Mouse (Mus musculus): ENCODE results near the gene Cd59a. TPM values are rescaled to one million over a fixed set of nuclear protein-coding genes. Genes with fewer than 3 reads are reported as not detected.

Cd59a gene
- 36.0 TPM for polyA plus RNA-seq (2014; fragmentation: Illumina TruSeq; extraction: RNeasy Lipid Tissue Mini Kit (QIAGEN cat#74804); ENCODE audit: low read depth, low replicate concordance)

DNA sequence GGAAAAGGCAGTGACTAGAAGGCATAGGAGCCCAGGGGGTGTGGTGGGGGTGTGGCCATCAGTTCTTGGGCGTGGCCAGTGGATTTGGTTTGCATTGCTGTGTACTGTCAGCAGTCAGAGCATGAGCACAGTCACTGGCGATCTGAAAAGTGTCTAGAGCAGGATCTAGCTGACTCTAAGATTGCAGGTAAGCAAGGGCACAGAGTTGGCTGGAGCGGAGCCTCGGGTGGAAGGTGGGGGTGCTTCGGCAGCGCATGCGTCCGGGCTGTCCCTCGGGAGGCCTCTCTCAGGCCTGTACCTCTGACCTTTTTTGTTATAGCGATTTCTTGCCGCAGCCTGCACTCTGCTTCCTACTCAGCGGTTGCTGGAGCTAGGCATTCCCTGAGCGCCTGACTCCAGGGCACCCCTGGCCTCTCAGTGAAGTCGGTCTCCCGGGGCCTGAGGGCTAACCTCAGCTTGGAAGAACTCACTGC lies at the start of gene Cd59a:
Cd59a (plus strand) TSS at position 61 of the 473 bp plus-strand sequence.

GRCm38 (mm10) chr2:104065526-104065925 lies 30.1 kb upstream of the Cd59a start, which contains the start of gene Gm10912:
Gene Gm10912 (plus strand): TSS chr2:104065826.

GRCm38 (mm10) chr2:104068450-104068849 lies 27.2 kb upstream of the Cd59a start, which contains the start of gene Gm10799:
Gene Gm10799 (minus strand): TSS chr2:104068550.

GRCm38 (mm10) chr2:104069704-104070185 lies 25.9 kb upstream of the Cd59a start, which contains the start of gene Cd59b:
Gene Cd59b (plus strand): TSS chr2:104069849.

GRCm38 (mm10) chr2:104122505-104123378 lies 27.1 kb downstream of the Cd59a start, which contains the start of gene A930018P22Rik:
Gene A930018P22Rik (plus strand): TSS chr2:104122769.

Other genes starting within 250 kb of the Cd59a start
- 5.4 TPM for gene Lmo2, start 137.8 kb upstream of the Cd59a start, polyA plus RNA-seq (2014; fragmentation: Illumina TruSeq; extraction: RNeasy Lipid Tissue Mini Kit (QIAGEN cat#74804); ENCODE audit: low read depth, low replicate concordance)
- gene Fbxo3, start 68.1 kb upstream of the Cd59a start, polyA plus RNA-seq (2014; fragmentation: Illumina TruSeq; extraction: RNeasy Lipid Tissue Mini Kit (QIAGEN cat#74804); ENCODE audit: low read depth, low replicate concordance) = 97.1 TPM
- 11.6 TPM for gene 4931422A03Rik, start 67.4 kb upstream of the Cd59a start, polyA plus RNA-seq (2014; fragmentation: Illumina TruSeq; extraction: RNeasy Lipid Tissue Mini Kit (QIAGEN cat#74804); ENCODE audit: low read depth, low replicate concordance)
- gene Gm10912, start 30.0 kb upstream of the Cd59a start, polyA plus RNA-seq (2014; fragmentation: Illumina TruSeq; extraction: RNeasy Lipid Tissue Mini Kit (QIAGEN cat#74804); ENCODE audit: low read depth, low replicate concordance) = 0.20 TPM
- gene Gm10799, start 27.3 kb upstream of the Cd59a start, polyA plus RNA-seq (2014; fragmentation: Illumina TruSeq; extraction: RNeasy Lipid Tissue Mini Kit (QIAGEN cat#74804); ENCODE audit: low read depth, low replicate concordance) = not detected
- gene Cd59b, start 26.0 kb upstream of the Cd59a start, polyA plus RNA-seq (2014; fragmentation: Illumina TruSeq; extraction: RNeasy Lipid Tissue Mini Kit (QIAGEN cat#74804); ENCODE audit: low read depth, low replicate concordance) = 46.2 TPM
- 0.94 TPM for gene A930018P22Rik, start 27.0 kb downstream of the Cd59a start, polyA plus RNA-seq (2014; fragmentation: Illumina TruSeq; extraction: RNeasy Lipid Tissue Mini Kit (QIAGEN cat#74804); ENCODE audit: low read depth, low replicate concordance)

All from testis, adult 10 weeks (tissue).